Mouse (Mus musculus) lung, postnatal 0 days (tissue): ENCODE data around the gene Pipox. TPM values are rescaled to one million over a fixed set of nuclear protein-coding genes. Genes with fewer than 3 reads are reported as not detected.
A peak's percentile ranks its signal among the peaks of the same experiment; 100 is the strongest.

Experiments used
- ATAC-seq: fragments of 200-750 bp; cut with Nextera tagmentation; 2 replicates; pipeline ENCODE4 v1.8.0; 2017; ENCODE audit warnings: moderate library complexity
- DNase-seq: peaks from one replicate; pipeline ENCODE4 v3.0.0-alpha.2; 2016; ENCODE audit warnings: low spot score
- H3K27ac ChIP-seq: fragments of 300-500 bp; sonication (generic); 2 replicates; pipeline ENCODE4 v1.5.1; 2014; ENCODE audit warnings: antibody characterized with exemption, mild to moderate bottlenecking, low read length, mixed read lengths
- H3K27me3 ChIP-seq: fragments of 300-500 bp; sonication (generic); replicated peaks from 2 replicates; pipeline ENCODE4 v1.6.1; 2014; ENCODE audit warnings: low read length, mixed read lengths; ENCODE audit not compliant: insufficient read depth
- H3K36me3 ChIP-seq: fragments of 300-500 bp; sonication (generic); 2 replicates; pipeline ENCODE4 v1.6.1; 2014; ENCODE audit warnings: low read length, mixed read lengths; ENCODE audit not compliant: insufficient read depth
- H3K4me1 ChIP-seq: fragments of 300-500 bp; sonication (generic); 2 replicates; pipeline ENCODE4 v1.6.1; 2014; ENCODE audit warnings: antibody characterized with exemption, low read depth, low read length, mixed read lengths; ENCODE audit not compliant: insufficient read depth
- H3K4me2 ChIP-seq: fragments of 300-500 bp; sonication (generic); replicated peaks from 2 replicates; pipeline ENCODE4 v1.6.1; 2014; ENCODE audit warnings: low read depth, mild to moderate bottlenecking, low read length, moderate library complexity, mixed read lengths
- H3K4me3 ChIP-seq: fragments of 300-500 bp; sonication (generic); 2 replicates; pipeline ENCODE4 v1.5.1; 2014; ENCODE audit warnings: low read depth, low read length
- H3K9ac ChIP-seq: fragments of 300-500 bp; sonication (generic); replicated peaks from 2 replicates; pipeline ENCODE4 v1.6.1; 2014; ENCODE audit warnings: low read depth, mild to moderate bottlenecking
- H3K9me3 ChIP-seq: fragments of 300-500 bp; sonication (generic); 2 replicates; pipeline ENCODE4 v1.6.1; 2016; ENCODE audit warnings: low read length, mixed read lengths
- CTCF ChIP-seq: IDR thresholded peaks from 2 replicates; pipeline ENCODE4 v1.5.1; 2016; ENCODE audit warnings: antibody characterized with exemption, mild to moderate bottlenecking
- EP300 ChIP-seq: IDR thresholded peaks from 2 replicates; pipeline ENCODE4 v1.6.1; 2016; ENCODE audit warnings: antibody characterized with exemption, mild to moderate bottlenecking, control low read depth
- WGBS: fragments of 180-500 bp; shearing (Covaris S2); extraction: QIAGEN DNeasy Blood & Tissue Kit; methylation state at CpG from one replicate; pipeline ENCODE4 v1.1.7; 2014; 5-methylcytosine and 5-hydroxymethylcytosine counted together
- polyA plus RNA-seq: library from polyadenylated mRNA; unstranded; fragments of >200 nt; fragmentation: Nextera tagmentation; extraction: Ambion mirVana; gene quantifications from 2 replicates; pipeline ENCODE4 v1.2.1, GENCODE M21; 2015

Gene Pipox
- polyA plus RNA-seq, 1 experiment from 2014 or later: 0.23 TPM

GRCm38 (mm10) chr11:77932576-77932975 lies 38.7 kb upstream of the Pipox start:
- Histone ChIP-seq H3K36me3 (no peaks in the 10 kb centered on the region), H3K4me1 (0 out of 2 replicates have a peak, but pooled peaks cover 5% of the 10 kb centered on the region), H3K9me3 (no peaks in the 10 kb centered on the region), H3K27me3 (peaks cover 53% of the 10 kb centered on the region), H3K9ac (no peak overlapping the region), H3K4me3 (no peak overlapping the region), H3K27ac (no peak overlapping the region), H3K4me2 (no peak overlapping the region)
- TF ChIP-seq EP300 (no peak), CTCF (no peak)
- DNase-seq: no peak
- 29% methylated on average over 5 of the region's 5 CpGs for WGBS
- no peak for ATAC-seq

- peak overlapping the region; percentile 75 for H3K4me2 ChIP-seq
- 0 out of 2 replicates have a peak, but pooled peaks cover 5% of the 10 kb centered on the region for H3K4me1 ChIP-seq
- no peak for ATAC-seq
- no peaks in the 10 kb centered on the region for H3K36me3 ChIP-seq
- no peak overlapping the region for H3K27ac ChIP-seq
- WGBS: 2% methylated on average over 38 of the region's 41 CpGs
- TF ChIP-seq EP300 (no peak), CTCF (no peak)
- no peaks in the 10 kb centered on the region for H3K9me3 ChIP-seq
- H3K4me3 ChIP-seq: peak overlapping the region; percentile 38
- H3K9ac ChIP-seq: no peak overlapping the region
- peaks cover 51% of the 10 kb centered on the region for H3K27me3 ChIP-seq
- no peak for DNase-seq
Observed at GRCm38 (mm10) chr11:77931541-77932433, 37.9 kb upstream of the Pipox start.

- TF ChIP-seq CTCF (peak; percentile 32), EP300 (no peak)
Observed at GRCm38 (mm10) chr11:77930751-77931540, 37.0 kb upstream of the Pipox start, which contains the start of gene Sez6. Sez6 (plus strand) TSS chr11:77930800.

GRCm38 (mm10) chr11:77927837-77928236 lies 33.9 kb upstream of the Pipox start:
- TF ChIP-seq CTCF (no peak), EP300 (no peak)
- 60% methylated on average over 5 of the region's 5 CpGs for WGBS
- Histone ChIP-seq H3K27me3 (peaks cover 29% of the 10 kb centered on the region), H3K4me3 (no peak overlapping the region), H3K27ac (no peak overlapping the region), H3K4me1 (0 out of 2 replicates have a peak, but pooled peaks cover 5% of the 10 kb centered on the region), H3K36me3 (no peaks in the 10 kb centered on the region), H3K4me2 (no peak overlapping the region), H3K9ac (no peak overlapping the region), H3K9me3 (no peaks in the 10 kb centered on the region)
- DNase-seq (no peak), ATAC-seq (no peak)

More at GRCm38 (mm10) chr11:77930751-77931540, 37.0 kb upstream of the Pipox start, which contains the start of gene Sez6:
- Histone ChIP-seq H3K36me3 (no peaks in the 10 kb centered on the region), H3K4me2 (peak within 1 kb of the TSS; percentile 75), H3K27ac (no peak within 1 kb of the TSS), H3K4me3 (peak within 1 kb of the TSS; percentile 38), H3K27me3 (peaks cover 43% of the 10 kb centered on the region), H3K9me3 (no peaks in the 10 kb centered on the region), H3K9ac (no peak within 1 kb of the TSS), H3K4me1 (0 out of 2 replicates have a peak, but pooled peaks cover 5% of the 10 kb centered on the region)
- ATAC-seq: peak; percentile 93
- WGBS: 1% methylated on average over 50 of the region's 94 CpGs
- peak; percentile 86 for DNase-seq

GRCm38 (mm10) chr11:77926666-77927065 lies 32.8 kb upstream of the Pipox start:
- Histone ChIP-seq H3K36me3 (no peaks in the 10 kb centered on the region), H3K9me3 (no peaks in the 10 kb centered on the region), H3K4me1 (0 out of 2 replicates have a peak, but pooled peaks cover 5% of the 10 kb centered on the region), H3K9ac (no peak overlapping the region), H3K4me3 (no peak overlapping the region), H3K27me3 (peaks cover 19% of the 10 kb centered on the region), H3K27ac (no peak overlapping the region), H3K4me2 (no peak overlapping the region)
- no peak for DNase-seq
- no peak for ATAC-seq
- WGBS: 13% methylated on average over 9 of the region's 9 CpGs
- no peak for TF ChIP-seq CTCF
- no peak for TF ChIP-seq EP300
